Mouse (Mus musculus) CH12.LX (cell line): ENCODE measurements around the gene Vmn1r85. TPM values are rescaled to one million over a fixed set of nuclear protein-coding genes. Genes with fewer than 3 reads are reported as not detected.

Experiments
- DNase-seq: peaks from one replicate; pipeline ENCODE4 v3.0.0-alpha.2; 2013; ENCODE audit errors: extremely low read depth
- H3K27ac ChIP-seq: 2 replicates; pipeline ENCODE4 v1.5.1; 2012; ENCODE audit warnings: low read depth, mild to moderate bottlenecking, control low read depth, moderate library complexity; ENCODE audit not compliant: insufficient read depth
- H3K27me3 ChIP-seq: replicated peaks from 2 replicates; pipeline ENCODE3; 2012; ENCODE audit warnings: inconsistent platforms
- H3K36me3 ChIP-seq, 2 experiments: replicated peaks in 1 of 2; 2 replicates each; pipeline versions ENCODE3 to v1.6.1; 2012; ENCODE audit warnings: inconsistent platforms in 1 of 2, low read length in 1 of 2, mild to moderate bottlenecking in 1 of 2, mixed read lengths in 1 of 2, moderate library complexity in 1 of 2; ENCODE audit not compliant: control insufficient read depth in 1 of 2, insufficient read depth in 1 of 2
- H3K4me1 ChIP-seq, 2 experiments: 2 replicates each; pipeline ENCODE4 v1.6.1; 2012; ENCODE audit warnings: inconsistent platforms in 1 of 2, moderate library complexity in 1 of 2; ENCODE audit not compliant: insufficient read depth in 2 of 2, control insufficient read depth in 1 of 2
- H3K4me2 ChIP-seq: 2 replicates; pipeline ENCODE4 v1.6.1; 2012; ENCODE audit warnings: low read depth, mild to moderate bottlenecking, control low read depth; ENCODE audit not compliant: poor library complexity, insufficient read depth, severe bottlenecking
- H3K4me3 ChIP-seq, 3 experiments: fragments of 150-350 bp in 1 of 3; sonication (generic) in 1 of 3; replicated peaks in 1 of 3; 2 replicates each; pipeline versions ENCODE3 to v1.5.1; 2011 to 2012; ENCODE audit warnings: low read depth in 2 of 3, low read length in 2 of 3, mild to moderate bottlenecking in 2 of 3, moderate library complexity in 2 of 3, control low read depth in 1 of 3, improper control_type of control experiment in 1 of 3, inconsistent platforms in 1 of 3, mixed read lengths in 1 of 3; ENCODE audit not compliant: poor library complexity in 1 of 3
- H3K79me2 ChIP-seq: replicated peaks from 2 replicates; pipeline ENCODE4 v1.6.1; 2012; ENCODE audit warnings: mild to moderate bottlenecking, moderate library complexity; ENCODE audit not compliant: control insufficient read depth, poor library complexity, insufficient read depth, severe bottlenecking; ENCODE audit errors: extremely low read depth
- H3K9ac ChIP-seq: 2 replicates; pipeline ENCODE4 v1.6.1; 2012; ENCODE audit warnings: low read depth, mild to moderate bottlenecking, control low read depth, moderate library complexity; ENCODE audit not compliant: insufficient read depth
- H3K9me3 ChIP-seq: replicated peaks from 2 replicates; pipeline ENCODE3; 2012; ENCODE audit warnings: low read length, inconsistent platforms, mixed read lengths
- CHD1 ChIP-seq: IDR thresholded peaks from 2 replicates; pipeline ENCODE4 v1.6.1; 2012; ENCODE audit warnings: low read depth, low read length, improper control_type of control experiment, inconsistent platforms
- CHD2 ChIP-seq: IDR thresholded peaks from 2 replicates; pipeline ENCODE4 v1.6.1; 2011; ENCODE audit warnings: low read length, improper control_type of control experiment
- CTCF ChIP-seq, 2 experiments: IDR thresholded peaks in 1 of 2; conservative IDR thresholded peaks in 1 of 2; 2 replicates each; pipeline ENCODE4 v1.5.1; 2011 to 2012; ENCODE audit warnings: low read depth in 2 of 2, low read length in 2 of 2, improper control_type of control experiment in 1 of 2, inconsistent platforms in 1 of 2, mild to moderate bottlenecking in 1 of 2, moderate library complexity in 1 of 2
- ELF1 ChIP-seq: IDR thresholded peaks from 2 replicates; pipeline ENCODE4 v1.6.1; 2014; ENCODE audit warnings: low read depth, mild to moderate bottlenecking, inconsistent platforms, low read length, improper control_type of control experiment
- EP300 ChIP-seq: IDR thresholded peaks from 2 replicates; pipeline ENCODE4 v1.6.1; 2011; ENCODE audit warnings: low read length, improper control_type of control experiment
- ETS1 ChIP-seq: conservative IDR thresholded peaks from 2 replicates; pipeline ENCODE4 v1.6.1; 2012; ENCODE audit warnings: low read depth, mild to moderate bottlenecking, inconsistent platforms, low read length, improper control_type of control experiment, moderate library complexity
- GABPA ChIP-seq: IDR thresholded peaks from 2 replicates; pipeline ENCODE4 v1.6.1; 2012; ENCODE audit warnings: low read depth, low read length, improper control_type of control experiment, inconsistent platforms; ENCODE audit not compliant: insufficient replicate concordance
- HCFC1 ChIP-seq: IDR thresholded peaks from 2 replicates; pipeline ENCODE4 v1.6.1; 2012; ENCODE audit warnings: low read depth, mild to moderate bottlenecking, inconsistent platforms, low read length, improper control_type of control experiment
- IRF4 ChIP-seq: IDR thresholded peaks from 2 replicates; pipeline ENCODE4 v1.6.1; 2014; ENCODE audit warnings: low read depth, mild to moderate bottlenecking, inconsistent platforms, low read length, improper control_type of control experiment
- JUN ChIP-seq: IDR thresholded peaks from 2 replicates; pipeline ENCODE4 v1.6.1; 2011; ENCODE audit warnings: low read depth, mild to moderate bottlenecking, low read length, improper control_type of control experiment, moderate library complexity; ENCODE audit not compliant: insufficient read depth
- KAT2A ChIP-seq: IDR thresholded peaks from 2 replicates; pipeline ENCODE4 v1.6.1; 2012; ENCODE audit warnings: low read length, improper control_type of control experiment, inconsistent platforms; ENCODE audit not compliant: insufficient replicate concordance
- MAFK ChIP-seq: IDR thresholded peaks from 2 replicates; pipeline ENCODE4 v1.6.1; 2011; ENCODE audit warnings: low read length, improper control_type of control experiment; ENCODE audit not compliant: insufficient replicate concordance
- MAZ ChIP-seq: IDR thresholded peaks from 2 replicates; pipeline ENCODE4 v1.6.1; 2012; ENCODE audit warnings: low read depth, mild to moderate bottlenecking, inconsistent platforms, low read length, improper control_type of control experiment, moderate library complexity
- MEF2A ChIP-seq: IDR thresholded peaks from 2 replicates; pipeline ENCODE4 v1.6.1; 2014; ENCODE audit warnings: low read depth, mild to moderate bottlenecking, inconsistent platforms, low read length, improper control_type of control experiment, borderline replicate concordance
- MXI1 ChIP-seq: IDR thresholded peaks from 2 replicates; pipeline ENCODE4 v1.6.1; 2011; ENCODE audit warnings: mild to moderate bottlenecking, low read depth, low read length, improper control_type of control experiment
- MYC ChIP-seq: IDR thresholded peaks from 2 replicates; pipeline ENCODE4 v1.6.1; 2011; ENCODE audit warnings: low read depth, mild to moderate bottlenecking, improper control_type of control experiment, low read length
- NRF1 ChIP-seq: IDR thresholded peaks from 2 replicates; pipeline ENCODE4 v1.6.1; 2014; ENCODE audit warnings: low read depth, mild to moderate bottlenecking, inconsistent platforms, low read length, improper control_type of control experiment, moderate library complexity
- PAX5 ChIP-seq: IDR thresholded peaks from 2 replicates; pipeline ENCODE4 v1.6.1; 2012; ENCODE audit warnings: low read length, inconsistent platforms, mixed read lengths
- POLR2A ChIP-seq: IDR thresholded peaks from 2 replicates; pipeline ENCODE4 v1.6.1; 2011; ENCODE audit warnings: low read depth, mild to moderate bottlenecking, improper control_type of control experiment, low read length
- POLR2AphosphoS2 ChIP-seq: IDR thresholded peaks from 2 replicates; pipeline ENCODE4 v1.6.1; 2011; ENCODE audit warnings: low read depth, low read length, improper control_type of control experiment
- SIN3A ChIP-seq: IDR thresholded peaks from 2 replicates; pipeline ENCODE4 v1.6.1; 2012; ENCODE audit warnings: low read length, improper control_type of control experiment, inconsistent platforms
- UBTF ChIP-seq: IDR thresholded peaks from 2 replicates; pipeline ENCODE4 v1.6.1; 2012; ENCODE audit warnings: low read depth, mild to moderate bottlenecking, inconsistent platforms, low read length, improper control_type of control experiment, moderate library complexity
- USF2 ChIP-seq: conservative IDR thresholded peaks from 2 replicates; pipeline ENCODE4 v1.6.1; 2011; ENCODE audit warnings: low read depth, low read length, improper control_type of control experiment
- ZKSCAN1 ChIP-seq: IDR thresholded peaks from 2 replicates; pipeline ENCODE4 v1.6.1; 2012; ENCODE audit warnings: low read depth, inconsistent platforms, low read length, improper control_type of control experiment, borderline replicate concordance
- ZMIZ1 ChIP-seq: IDR thresholded peaks from 2 replicates; pipeline ENCODE4 v1.6.1; 2012; ENCODE audit warnings: low read depth, mild to moderate bottlenecking, inconsistent platforms, low read length, improper control_type of control experiment
- ZNF384 ChIP-seq: IDR thresholded peaks from 2 replicates; pipeline ENCODE4 v1.6.1; 2012; ENCODE audit warnings: low read depth, low read length, improper control_type of control experiment, inconsistent platforms
- dilution Hi-C: fragments of 300-500 bp; cut with MboI; formaldehyde crosslinking; loops from 2 replicates; pipeline ENCODE4 v1.14.3; 2020; ENCODE audit warnings: low sequenced_read_pairs; ENCODE audit not compliant: extremely low pct_unique_long_range_greater_than_20kb, extremely low pct_ligation_motif_present
- in situ Hi-C: fragments of 300-500 bp; cut with MboI; formaldehyde crosslinking; loops from 3 replicates; pipeline ENCODE4 v1.14.3; 2019; ENCODE audit warnings: low sequenced_read_pairs, low pct_ligation_motif_present, low pct_unique_long_range_greater_than_20kb, mixed read lengths
- polyA plus RNA-seq: library from polyadenylated mRNA; unstranded; fragments of >175 nt; gene quantifications from 2 replicates; pipeline ENCODE4 v1.2.1, GENCODE M21; 2012; ENCODE audit warnings: low read depth; ENCODE audit not compliant: insufficient read length
- total RNA-seq, 2 experiments: library from RNA; depleted of rRNA; stranded (reverse); fragments of 300-350 nt in 1 of 2; fragments of >200 nt in 1 of 2; gene quantifications; 2 replicates each; pipeline ENCODE4 v1.2.3; 2012 to 2014

Gene Vmn1r85
- total and polyA plus RNA-seq, 3 experiments, result not detected

DNA sequence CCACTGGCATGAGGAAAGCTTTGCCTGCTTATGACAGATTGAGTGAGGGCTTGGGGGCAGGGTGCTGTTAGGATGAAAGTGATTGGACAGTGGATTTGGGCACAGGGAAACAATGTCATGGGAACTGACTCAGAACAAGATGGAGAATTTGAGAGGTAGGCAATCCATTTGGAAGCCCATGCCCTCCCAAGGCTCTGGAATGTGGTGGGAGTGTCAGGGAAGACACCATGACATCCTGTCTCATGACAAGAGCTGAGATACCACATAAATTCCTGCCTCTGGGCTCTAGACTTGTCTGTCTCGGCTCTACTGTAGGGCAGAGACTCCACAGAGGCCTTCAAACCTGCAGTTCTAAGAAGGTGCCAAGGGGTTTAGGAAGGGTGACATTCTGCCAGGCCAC is 53.7 kb downstream of the Vmn1r85 start:
- Histone ChIP-seq H3K79me2 (peaks cover 13% of the 10 kb centered on the region), H3K4me1 (peaks cover under 1 to 25% of the 10 kb centered on the region in 2 experiments; a peak in 3 of 4 replicates), H3K4me2 (no peak overlapping the region), H3K36me3 (peaks cover 1 to 24% of the 10 kb centered on the region in 2 experiments), H3K27me3 (no peaks in the 10 kb centered on the region), H3K9ac (no peak overlapping the region), H3K27ac (no peak overlapping the region), H3K4me3 (no peak overlapping the region), H3K9me3 (peaks cover 10% of the 10 kb centered on the region)
- dilution Hi-C loops (no loop called here), in situ Hi-C loops (loop anchor here (5.0 to 10.0 kb wide), 2 partner anchors 34 to 116 kb away; partner anchors contain the start of genes Rnf225 and Rps5)
- no peak for TF ChIP-seq MXI1
- no peak for TF ChIP-seq IRF4
- TF ChIP-seq ZNF384, result no peak
- TF ChIP-seq MAFK, result no peak
- no peak for TF ChIP-seq USF2
- no peak for TF ChIP-seq ZKSCAN1
- TF ChIP-seq SIN3A, result no peak
- TF ChIP-seq HCFC1, result no peak
- no peak for TF ChIP-seq ETS1
- no peak for TF ChIP-seq ZMIZ1
- TF ChIP-seq GABPA, result no peak
- no peak for TF ChIP-seq CHD2
- TF ChIP-seq EP300, result no peak
- DNase-seq, result no peak

- H3K36me3 ChIP-seq, result peaks cover 15 to 37% of the 10 kb centered on the region in 2 experiments
- H3K79me2 ChIP-seq, result peaks cover 18% of the 10 kb centered on the region
- dilution Hi-C loops (no loop called here), in situ Hi-C loops (no loop called here)
- peak overlapping the region; percentile 84 to 92 (median 86) for H3K4me3 ChIP-seq
- H3K9me3 ChIP-seq, result peaks cover 10% of the 10 kb centered on the region
- H3K4me1 ChIP-seq, result peaks cover 11 to 39% of the 10 kb centered on the region in 2 experiments
- peak overlapping the region; percentile 97 for H3K9ac ChIP-seq
- no peak overlapping the region for H3K27ac ChIP-seq
- DNase-seq, result no peak
- H3K4me2 ChIP-seq, result peak overlapping the region; percentile 74
- H3K27me3 ChIP-seq, result no peaks in the 10 kb centered on the region
- no peak for TF ChIP-seq ZKSCAN1
- TF ChIP-seq MYC, result no peak
- no peak for TF ChIP-seq CTCF (conservative IDR thresholded peaks at IDR 0.05 in 1 of 2, IDR thresholded peaks at IDR 0.05 in 1 of 2; ENCODE audit: low read depth in 2 of 2, low read length in 2 of 2)
- no peak for TF ChIP-seq GABPA
- TF ChIP-seq IRF4, result no peak
- TF ChIP-seq POLR2AphosphoS2, result no peak
- no peak for TF ChIP-seq SIN3A
- TF ChIP-seq NRF1, result no peak
- no peak for TF ChIP-seq CHD1
- no peak for TF ChIP-seq UBTF
- TF ChIP-seq MAZ, result no peak
- no peak for TF ChIP-seq USF2
- no peak for TF ChIP-seq POLR2A
- no peak for TF ChIP-seq PAX5
- no peak for TF ChIP-seq KAT2A
- TF ChIP-seq MAFK, result no peak
- no peak for TF ChIP-seq MEF2A
- TF ChIP-seq ELF1, result no peak
- TF ChIP-seq JUN, result no peak
- no peak for TF ChIP-seq HCFC1
Observed at GRCm38 (mm10) chr7:13039181-13039580, 55.8 kb downstream of the Vmn1r85 start.
